In the genomic region with DNA sequence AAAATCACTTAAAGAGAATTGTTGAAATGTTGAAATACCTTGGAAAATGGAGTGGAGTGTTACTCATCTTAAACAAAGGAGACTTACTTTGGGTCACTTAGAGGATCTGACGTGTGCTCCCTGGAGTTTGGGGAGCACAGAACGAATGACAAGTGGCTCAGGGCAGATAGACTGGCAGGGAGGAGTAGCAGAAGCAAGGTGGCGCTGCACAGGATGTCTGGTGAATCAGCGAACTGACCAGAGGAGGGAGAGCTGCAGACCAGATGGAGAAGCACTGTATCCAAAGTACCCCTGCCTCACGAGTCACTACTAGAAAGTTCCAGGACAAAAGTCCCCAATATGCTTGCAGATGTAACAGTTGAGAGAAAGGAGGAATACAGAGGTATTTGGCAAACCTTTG, we compare ENCODE assay signal across 33 mouse cellular contexts. TPM values are rescaled to one million over a fixed set of nuclear protein-coding genes. Genes with fewer than 3 reads are reported as not detected.
DNase-seq lines count a peak whose midpoint lies in the region; ATAC-seq and TF ChIP-seq lines count a peak whose summit lies in the region.
"Had no signal": no experiment of that assay in that cellular context is flagged by ENCODE, and none has a peak within 500 bp of the region (broad histone marks: within the 10 kb centered on the region; RNA-seq: fewer than 3 reads in every experiment).

No protein-coding gene starts in this region.

- H3K4me2 ChIP-seq in hindbrain, postnatal 0 days (ENCODE audit: low read depth, low read length), result no peak overlapping the region
- no peak overlapping the region for H3K4me2 ChIP-seq in hindbrain, embryonic 14.5 days (replicated peaks)
- H3K4me2 ChIP-seq in midbrain, postnatal 0 days (ENCODE audit: low read depth, low read length, poor library complexity, severe bottlenecking), result no peak overlapping the region
- H3K4me2 ChIP-seq in midbrain, embryonic 13.5 days (replicated peaks), result no peak overlapping the region
- H3K4me2 ChIP-seq: embryonic facial prominence, embryonic 12.5 days; forebrain, embryonic 15.5 days; heart, embryonic 15.5 days; liver, embryonic 13.5 days; midbrain, embryonic 12.5 days had no signal

- DNase-seq in hindbrain, postnatal 0 days (ENCODE audit: low spot score), result no peak
- no peak for DNase-seq in hindbrain, embryonic 14.5 days (ENCODE audit: low spot score)
- no peak for DNase-seq in liver, adult 2 months (ENCODE audit: extremely low read depth, low read depth, low spot score)
- DNase-seq in liver, result no peak
- DNase-seq in midbrain, postnatal 0 days (ENCODE audit: low spot score), result no peak
- no peak for DNase-seq in cerebellum, postnatal 10 days
- no peak for DNase-seq in retina, postnatal 1 day
- DNase-seq: adrenal gland, postnatal 10 days; cerebellum, adult 11 months; cerebellum, adult 9-10 months; embryo, embryonic 11 days; gastrocnemius, postnatal 25 days; heart, adult 11 months; kidney, adult 11 months; liver, embryonic 13.5 days; right cerebral cortex, postnatal 25 days; thymus, adult 2 months; thymus, postnatal 36 days had no signal

- H3K36me3 ChIP-seq in hindbrain, postnatal 0 days (ENCODE audit: insufficient read depth, low read length), result no peaks in the 10 kb centered on the region
- no peaks in the 10 kb centered on the region for H3K36me3 ChIP-seq in hindbrain, embryonic 14.5 days (replicated peaks; ENCODE audit: control insufficient read depth, insufficient read depth)
- no peaks in the 10 kb centered on the region for H3K36me3 ChIP-seq in liver, adult 2 months (ENCODE audit: control insufficient read depth, insufficient read depth, low read length)
- no peaks in the 10 kb centered on the region for H3K36me3 ChIP-seq in midbrain, postnatal 0 days (ENCODE audit: insufficient read depth, low read length)
- H3K36me3 ChIP-seq in midbrain, embryonic 13.5 days, result no peaks in the 10 kb centered on the region
- H3K36me3 ChIP-seq: embryonic facial prominence, embryonic 12.5 days; forebrain, embryonic 15.5 days; G1E; heart, embryonic 10.5 days; heart, embryonic 15.5 days; liver, embryonic 13.5 days; midbrain, embryonic 12.5 days had no signal

- WGBS in hindbrain, postnatal 0 days, result 22% methylated on average over 5 of the region's 5 CpGs
- WGBS in hindbrain, embryonic 14.5 days, result 18% methylated on average over 5 of the region's 5 CpGs
- 25% methylated on average over 5 of the region's 5 CpGs for WGBS in liver, adult 2 months
- WGBS in midbrain, postnatal 0 days, result 24% methylated on average over 5 of the region's 5 CpGs
- 30% methylated on average over 5 of the region's 5 CpGs for WGBS in midbrain, embryonic 13.5 days

- H3K9me3 ChIP-seq in hindbrain, postnatal 0 days (ENCODE audit: low read length), result no peaks in the 10 kb centered on the region
- no peaks in the 10 kb centered on the region for H3K9me3 ChIP-seq in hindbrain, embryonic 14.5 days (ENCODE audit: control insufficient read depth, low read length)
- H3K9me3 ChIP-seq in midbrain, postnatal 0 days (ENCODE audit: low read length), result no peaks in the 10 kb centered on the region
- no peaks in the 10 kb centered on the region for H3K9me3 ChIP-seq in midbrain, embryonic 13.5 days
- H3K9me3 ChIP-seq: embryonic facial prominence, embryonic 12.5 days; forebrain, embryonic 15.5 days; G1E; heart, embryonic 10.5 days; heart, embryonic 15.5 days; liver, embryonic 13.5 days; midbrain, embryonic 12.5 days had no signal

- H3K79me2 ChIP-seq in liver, adult 2 months (ENCODE audit: control insufficient read depth, insufficient read depth, low read length), result no peaks in the 10 kb centered on the region

- no peak overlapping the region for H3K9ac ChIP-seq in hindbrain, postnatal 0 days (replicated peaks; ENCODE audit: low read length)
- no peak overlapping the region for H3K9ac ChIP-seq in hindbrain, embryonic 14.5 days
- H3K9ac ChIP-seq in liver, adult 2 months (ENCODE audit: low read depth, low read length), result no peak overlapping the region
- no peak overlapping the region for H3K9ac ChIP-seq in midbrain, postnatal 0 days (replicated peaks; ENCODE audit: low read length, poor library complexity, severe bottlenecking)
- H3K9ac ChIP-seq in midbrain, embryonic 13.5 days (replicated peaks), result no peak overlapping the region
- H3K9ac ChIP-seq: embryonic facial prominence, embryonic 12.5 days; forebrain, embryonic 15.5 days; heart, embryonic 15.5 days; liver, embryonic 13.5 days; midbrain, embryonic 12.5 days had no signal

- H3K27me3 ChIP-seq in hindbrain, postnatal 0 days (ENCODE audit: insufficient read depth, low read length), result no peaks in the 10 kb centered on the region
- no peaks in the 10 kb centered on the region for H3K27me3 ChIP-seq in hindbrain, embryonic 14.5 days (ENCODE audit: control insufficient read depth, insufficient read depth, low read length)
- H3K27me3 ChIP-seq in liver, adult 2 months (ENCODE audit: control insufficient read depth, insufficient read depth, low read length), result 0 out of 2 replicates have a peak, but pooled peaks cover 2% of the 10 kb centered on the region
- no peaks in the 10 kb centered on the region for H3K27me3 ChIP-seq in midbrain, postnatal 0 days (ENCODE audit: insufficient read depth, low read length)
- no peaks in the 10 kb centered on the region for H3K27me3 ChIP-seq in midbrain, embryonic 13.5 days
- H3K27me3 ChIP-seq: embryonic facial prominence, embryonic 12.5 days; heart, embryonic 15.5 days; midbrain, embryonic 12.5 days; Patski had no signal

- no peak overlapping the region for H3K4me3 ChIP-seq in hindbrain, postnatal 0 days (ENCODE audit: low read length)
- H3K4me3 ChIP-seq in hindbrain, embryonic 14.5 days (replicated peaks; ENCODE audit: low read length), result no peak overlapping the region
- no peak overlapping the region for H3K4me3 ChIP-seq in liver, adult 2 months (ENCODE audit: insufficient read depth, low read depth, low read length)
- H3K4me3 ChIP-seq in midbrain, postnatal 0 days (ENCODE audit: low read depth, low read length), result no peak overlapping the region
- H3K4me3 ChIP-seq in midbrain, embryonic 13.5 days (replicated peaks), result no peak overlapping the region
- H3K4me3 ChIP-seq: embryonic facial prominence, embryonic 12.5 days; forebrain, embryonic 15.5 days; heart, embryonic 10.5 days; heart, embryonic 15.5 days; liver, embryonic 13.5 days; midbrain, embryonic 12.5 days had no signal

- H3K27ac ChIP-seq in hindbrain, postnatal 0 days, result no peak overlapping the region
- H3K27ac ChIP-seq in hindbrain, embryonic 14.5 days, result no peak overlapping the region
- H3K27ac ChIP-seq in liver, adult 2 months (replicated peaks; ENCODE audit: insufficient read depth, low read depth, low read length), result no peak overlapping the region
- no peak overlapping the region for H3K27ac ChIP-seq in midbrain, postnatal 0 days (ENCODE audit: low read depth, low read length)
- no peak overlapping the region for H3K27ac ChIP-seq in midbrain, embryonic 13.5 days
- H3K27ac ChIP-seq: embryonic facial prominence, embryonic 12.5 days; forebrain, embryonic 15.5 days; heart, embryonic 10.5 days; heart, embryonic 15.5 days; liver, embryonic 13.5 days; macrophage; midbrain, embryonic 12.5 days had no signal

- TF ChIP-seq POLR2A in liver, adult 2 months (IDR thresholded peaks at IDR 0.05; ENCODE audit: extremely low read depth, insufficient read depth, low read length), result no peak

- no peak for ATAC-seq in hindbrain, postnatal 0 days
- ATAC-seq in hindbrain, embryonic 14.5 days (ENCODE audit: low FRiP score), result no peak
- no peak for ATAC-seq in midbrain, postnatal 0 days (ENCODE audit: low FRiP score)
- no peak for ATAC-seq in midbrain, embryonic 13.5 days
- ATAC-seq: forebrain, embryonic 15.5 days; Patski had no signal

- TF ChIP-seq CTCF in hindbrain, postnatal 0 days (IDR thresholded peaks at IDR 0.05; ENCODE audit: low read depth), result peak; percentile 28; the same call in 1 of the 2 replicates
- peak; percentile 38; the same call in 1 of the 2 replicates for TF ChIP-seq CTCF in liver, adult 2 months (IDR thresholded peaks at IDR 0.05; ENCODE audit: low read depth, low read length)
- TF ChIP-seq CTCF in midbrain, postnatal 0 days (IDR thresholded peaks at IDR 0.05), result peak; percentile 33

- H3K4me1 ChIP-seq in hindbrain, postnatal 0 days (ENCODE audit: insufficient read depth, low read length), result no peaks in the 10 kb centered on the region
- H3K4me1 ChIP-seq in hindbrain, embryonic 14.5 days (replicated peaks; ENCODE audit: control insufficient read depth, insufficient read depth, low read length), result no peaks in the 10 kb centered on the region
- H3K4me1 ChIP-seq in liver, adult 2 months (ENCODE audit: control insufficient read depth, insufficient read depth, low read length), result no peaks in the 10 kb centered on the region
- H3K4me1 ChIP-seq in midbrain, postnatal 0 days (ENCODE audit: insufficient read depth, low read length), result no peaks in the 10 kb centered on the region
- no peaks in the 10 kb centered on the region for H3K4me1 ChIP-seq in midbrain, embryonic 13.5 days (replicated peaks)
- H3K4me1 ChIP-seq: embryonic facial prominence, embryonic 12.5 days; forebrain, embryonic 15.5 days; heart, embryonic 10.5 days; heart, embryonic 15.5 days; liver, embryonic 13.5 days; midbrain, embryonic 12.5 days had no signal

RNA-seq across cellular contexts. Expression of a gene that starts 20.8 kb away (rescaled TPM):
- total RNA-seq in hindbrain, postnatal 0 days (2014; rRNA removed), result 20.7 and 25.9 TPM in 2 replicates
- 9.4 and 9.7 TPM in 2 replicates for polyA plus RNA-seq in hindbrain, postnatal 0 days (2015; fragmentation: Nextera tagmentation; extraction: Ambion mirVana)
- polyA plus RNA-seq in hindbrain, embryonic 14.5 days (2014; fragmentation: Nextera tagmentation; extraction: Ambion mirVana), result 10.2 and 11.5 TPM in 2 replicates
- total RNA-seq in liver, adult 2 months (2014; rRNA removed), result 0.09 TPM in 1 of 2 replicates, not detected in the other
- polyA plus RNA-seq in liver, adult 2 months (2012; rRNA removed), result not detected in 2 replicates
- 24.7 and 30.2 TPM in 2 replicates for total RNA-seq in midbrain, postnatal 0 days (2014; rRNA removed)
- 11.3 and 12.0 TPM in 2 replicates for polyA plus RNA-seq in midbrain, postnatal 0 days (2015; fragmentation: Nextera tagmentation; extraction: Ambion mirVana)
- 3.6 and 4.4 TPM in 2 replicates for polyA plus RNA-seq in midbrain, embryonic 13.5 days (2015; fragmentation: Nextera tagmentation; extraction: Ambion mirVana)
- total RNA-seq: CH12.LX; gastrocnemius, adult 18-20 months; gastrocnemius, postnatal 25 days; heart, postnatal 25 days; monocyte, adult 5-6 weeks had no signal
- polyA plus RNA-seq: C2C12; G1E; heart, embryonic 15.5 days; lung, embryonic 16.5 days; macrophage; Patski; thymus, adult 2 months had no signal

RNA-seq across cellular contexts. Expression of a gene that starts 24.8 kb away (rescaled TPM):
- 0.58 and 5.2 TPM in 2 replicates for total RNA-seq in hindbrain, postnatal 0 days (2014; rRNA removed)
- polyA plus RNA-seq in hindbrain, postnatal 0 days (2015; fragmentation: Nextera tagmentation; extraction: Ambion mirVana), result 4.2 and 4.9 TPM in 2 replicates
- polyA plus RNA-seq in hindbrain, embryonic 14.5 days (2014; fragmentation: Nextera tagmentation; extraction: Ambion mirVana), result 3.0 and 3.7 TPM in 2 replicates
- total RNA-seq in liver, adult 2 months (2014; rRNA removed), result 4.6 and 7.7 TPM in 2 replicates
- 9.0 and 14.4 TPM in 2 replicates for polyA plus RNA-seq in liver, adult 2 months (2012; rRNA removed)
- 1.3 and 1.9 TPM in 2 replicates for total RNA-seq in midbrain, postnatal 0 days (2014; rRNA removed)
- 3.0 and 3.7 TPM in 2 replicates for polyA plus RNA-seq in midbrain, postnatal 0 days (2015; fragmentation: Nextera tagmentation; extraction: Ambion mirVana)
- polyA plus RNA-seq in midbrain, embryonic 13.5 days (2015; fragmentation: Nextera tagmentation; extraction: Ambion mirVana), result 5.9 and 6.3 TPM in 2 replicates
- total RNA-seq: gastrocnemius, adult 18-20 months; gastrocnemius, postnatal 25 days; monocyte, adult 5-6 weeks had no signal
- polyA plus RNA-seq: C2C12 had no signal

RNA-seq across cellular contexts. Expression of a gene that starts 57.0 kb away (rescaled TPM):
- 18.1 and 19.4 TPM in 2 replicates for total RNA-seq in hindbrain, postnatal 0 days (2014; rRNA removed)
- polyA plus RNA-seq in hindbrain, postnatal 0 days (2015; fragmentation: Nextera tagmentation; extraction: Ambion mirVana), result 1.1 and 1.6 TPM in 2 replicates
- polyA plus RNA-seq in hindbrain, embryonic 14.5 days (2014; fragmentation: Nextera tagmentation; extraction: Ambion mirVana), result 5.6 and 7.4 TPM in 2 replicates
- total RNA-seq in liver, adult 2 months (2014; rRNA removed), result 0.37 and 0.67 TPM in 2 replicates
- 0.44 and 0.50 TPM in 2 replicates for polyA plus RNA-seq in liver, adult 2 months (2012; rRNA removed)
- total RNA-seq in midbrain, postnatal 0 days (2014; rRNA removed), result 64.8 and 73.5 TPM in 2 replicates
- 6.6 and 6.8 TPM in 2 replicates for polyA plus RNA-seq in midbrain, postnatal 0 days (2015; fragmentation: Nextera tagmentation; extraction: Ambion mirVana)
- 7.6 and 11.9 TPM in 2 replicates for polyA plus RNA-seq in midbrain, embryonic 13.5 days (2015; fragmentation: Nextera tagmentation; extraction: Ambion mirVana)
